Mouse (Mus musculus) midbrain, embryonic 15.5 days (tissue): Measurements from ENCODE around the gene Kpna6. TPM values are rescaled to one million over a fixed set of nuclear protein-coding genes. Genes with fewer than 3 reads are reported as not detected.

Experiments used
- ATAC-seq: fragments of 200-750 bp; cut with Nextera tagmentation; replicated peaks from 2 replicates; pipeline ENCODE4 v1.8.0; 2017; ENCODE audit warnings: moderate TSS enrichment
- H3K27ac ChIP-seq: fragments of 300-500 bp; sonication (generic); 2 replicates; pipeline ENCODE4 v1.5.1; 2015; ENCODE audit warnings: mild to moderate bottlenecking, inconsistent platforms
- H3K27me3 ChIP-seq: fragments of 300-500 bp; sonication (generic); replicated peaks from 2 replicates; pipeline ENCODE4 v1.6.1; 2015; ENCODE audit warnings: inconsistent platforms
- H3K36me3 ChIP-seq: fragments of 300-500 bp; sonication (generic); replicated peaks from 2 replicates; pipeline ENCODE4 v1.6.1; 2015; ENCODE audit warnings: inconsistent platforms
- H3K4me1 ChIP-seq: fragments of 300-500 bp; sonication (generic); 2 replicates; pipeline ENCODE4 v1.6.1; 2015; ENCODE audit warnings: inconsistent platforms
- H3K4me2 ChIP-seq: fragments of 300-500 bp; sonication (generic); 2 replicates; pipeline ENCODE4 v1.6.1; 2015; ENCODE audit warnings: inconsistent platforms, mild to moderate bottlenecking, moderate library complexity
- H3K4me3 ChIP-seq: fragments of 300-500 bp; sonication (generic); 2 replicates; pipeline ENCODE4 v1.5.1; 2015; ENCODE audit warnings: mild to moderate bottlenecking, inconsistent platforms
- H3K9ac ChIP-seq: fragments of 300-500 bp; sonication (generic); 2 replicates; pipeline ENCODE4 v1.6.1; 2015; ENCODE audit warnings: mild to moderate bottlenecking, inconsistent platforms
- H3K9me3 ChIP-seq: fragments of 300-500 bp; sonication (generic); 2 replicates; pipeline ENCODE4 v1.6.1; 2016; ENCODE audit warnings: inconsistent platforms
- WGBS: fragments of 180-500 bp; shearing (Covaris S2); methylation state at CpG from one replicate; pipeline ENCODE4 v1.1.7; 2015; ENCODE audit warnings: mixed read lengths; 5-methylcytosine and 5-hydroxymethylcytosine counted together
- polyA plus RNA-seq: library from polyadenylated mRNA; unstranded; fragments of >200 nt; fragmentation: Nextera tagmentation; extraction: Ambion mirVana; gene quantifications from 2 replicates; pipeline ENCODE4 v1.2.1, GENCODE M21; 2015

Gene Kpna6
- polyA plus RNA-seq, 1 experiment from 2014 or later: 19.5 TPM

- peak within 1 kb of the TSS; percentile 97 for H3K27ac ChIP-seq
- H3K9ac ChIP-seq: peak within 1 kb of the TSS; percentile 65
- peak within 1 kb of the TSS; percentile 95 for H3K4me2 ChIP-seq
- under 1% methylated on average over 50 of the region's 60 CpGs for WGBS
- no peaks in the 10 kb centered on the region for H3K9me3 ChIP-seq
- H3K4me1 ChIP-seq: peaks cover 26% of the 10 kb centered on the region
- no peaks in the 10 kb centered on the region for H3K27me3 ChIP-seq
- H3K36me3 ChIP-seq: peaks cover 21% of the 10 kb centered on the region; the same call in 1 of the 2 replicates
- peak; percentile 97 for ATAC-seq
- peak within 1 kb of the TSS; percentile 74 for H3K4me3 ChIP-seq
Measured at GRCm38 (mm10) chr4:129640638-129641467, 31.7 kb downstream of the Kpna6 start, which contains the start of gene Txlna. TSS of gene Txlna (minus strand) at chr4:129641065.

- Histone ChIP-seq H3K4me3 (peak overlapping the region; percentile 74), H3K4me2 (peak overlapping the region; percentile 95), H3K9me3 (no peaks in the 10 kb centered on the region), H3K9ac (peak overlapping the region; percentile 65), H3K36me3 (peaks cover 16% of the 10 kb centered on the region; the same call in 1 of the 2 replicates), H3K4me1 (peaks cover 26% of the 10 kb centered on the region), H3K27ac (peak overlapping the region; percentile 97), H3K27me3 (no peaks in the 10 kb centered on the region)
- no peak for ATAC-seq
- 4% methylated on average over 17 of the region's 17 CpGs for WGBS
Measured at GRCm38 (mm10) chr4:129640101-129640637, 32.4 kb downstream of the Kpna6 start.

GRCm38 (mm10) chr4:129639221-129639620 is 33.3 kb downstream of the Kpna6 start:
- H3K4me1 ChIP-seq: peaks cover 26% of the 10 kb centered on the region
- no peak overlapping the region for H3K27ac ChIP-seq
- peak overlapping the region; percentile 65; the same call in 1 of the 2 replicates for H3K9ac ChIP-seq
- ATAC-seq: no peak
- H3K4me3 ChIP-seq: peak overlapping the region; percentile 74; the same call in 1 of the 2 replicates
- H3K4me2 ChIP-seq: peak overlapping the region; percentile 95
- H3K36me3 ChIP-seq: peaks cover 23% of the 10 kb centered on the region; the same call in 1 of the 2 replicates
- no peaks in the 10 kb centered on the region for H3K27me3 ChIP-seq
- H3K9me3 ChIP-seq: no peaks in the 10 kb centered on the region
- 86% methylated on average over 15 of the region's 15 CpGs for WGBS

GRCm38 (mm10) chr4:129633852-129634251 is 38.7 kb downstream of the Kpna6 start:
- 97% methylated on average over 6 of the region's 6 CpGs for WGBS
- H3K4me3 ChIP-seq: no peak overlapping the region
- H3K36me3 ChIP-seq: peaks cover 72% of the 10 kb centered on the region
- no peak overlapping the region for H3K27ac ChIP-seq
- H3K4me2 ChIP-seq: no peak overlapping the region
- H3K9me3 ChIP-seq: no peaks in the 10 kb centered on the region
- peaks cover 14% of the 10 kb centered on the region for H3K4me1 ChIP-seq
- no peaks in the 10 kb centered on the region for H3K27me3 ChIP-seq
- no peak overlapping the region for H3K9ac ChIP-seq
- ATAC-seq: no peak

GRCm38 (mm10) chr4:129631867-129632266 is 40.7 kb downstream of the Kpna6 start:
- Histone ChIP-seq H3K27ac (no peak overlapping the region), H3K9ac (no peak overlapping the region), H3K4me3 (no peak overlapping the region), H3K4me2 (no peak overlapping the region), H3K9me3 (no peaks in the 10 kb centered on the region), H3K27me3 (no peaks in the 10 kb centered on the region), H3K4me1 (peaks cover 4% of the 10 kb centered on the region; the same call in 1 of the 2 replicates), H3K36me3 (peaks cover 87% of the 10 kb centered on the region)
- ATAC-seq: no peak
- WGBS: 96% methylated on average over 12 of the region's 12 CpGs

- no peak overlapping the region for H3K27ac ChIP-seq
- no peaks in the 10 kb centered on the region for H3K27me3 ChIP-seq
- 81% methylated on average over 4 of the region's 4 CpGs for WGBS
- H3K36me3 ChIP-seq: peaks cover 82% of the 10 kb centered on the region
- H3K4me2 ChIP-seq: no peak overlapping the region
- peaks cover 6% of the 10 kb centered on the region for H3K4me1 ChIP-seq
- no peak overlapping the region for H3K4me3 ChIP-seq
- no peak overlapping the region for H3K9ac ChIP-seq
- no peaks in the 10 kb centered on the region for H3K9me3 ChIP-seq
- no peak for ATAC-seq
Measured at GRCm38 (mm10) chr4:129630944-129631343, 41.6 kb downstream of the Kpna6 start.

GRCm38 (mm10) chr4:129626035-129626434 is 46.5 kb downstream of the Kpna6 start:
- ATAC-seq: no peak
- Histone ChIP-seq H3K27me3 (no peaks in the 10 kb centered on the region), H3K4me2 (no peak overlapping the region), H3K27ac (peak overlapping the region; percentile 91), H3K36me3 (peaks cover 44% of the 10 kb centered on the region), H3K9ac (no peak overlapping the region), H3K4me1 (peaks cover 42% of the 10 kb centered on the region), H3K4me3 (no peak overlapping the region), H3K9me3 (no peaks in the 10 kb centered on the region)
- WGBS: 80% methylated on average over 6 of the region's 6 CpGs

GRCm38 (mm10) chr4:129625496-129625895 is 47.1 kb downstream of the Kpna6 start:
- no peak overlapping the region for H3K9ac ChIP-seq
- 43% methylated on average over 4 of the region's 4 CpGs for WGBS

GRCm38 (mm10) chr4:129625029-129625370 is 47.6 kb downstream of the Kpna6 start:
- Histone ChIP-seq H3K36me3 (peaks cover 33% of the 10 kb centered on the region), H3K9me3 (no peaks in the 10 kb centered on the region), H3K4me3 (peak overlapping the region; percentile 54), H3K27ac (peak overlapping the region; percentile 91), H3K27me3 (no peaks in the 10 kb centered on the region), H3K4me2 (peak overlapping the region; percentile 82), H3K9ac (peak overlapping the region; percentile 70), H3K4me1 (peaks cover 49% of the 10 kb centered on the region)
- WGBS: 2% methylated on average over 6 of the region's 6 CpGs
- peak; percentile 49 for ATAC-seq

More at GRCm38 (mm10) chr4:129625496-129625895, 47.1 kb downstream of the Kpna6 start:
- Histone ChIP-seq H3K9me3 (no peaks in the 10 kb centered on the region), H3K27me3 (no peaks in the 10 kb centered on the region), H3K4me3 (peak overlapping the region; percentile 54), H3K4me1 (peaks cover 48% of the 10 kb centered on the region), H3K4me2 (peak overlapping the region; percentile 82), H3K36me3 (peaks cover 38% of the 10 kb centered on the region), H3K27ac (peak overlapping the region; percentile 91)
- ATAC-seq: no peak

GRCm38 (mm10) chr4:129624281-129625028 is 48.1 kb downstream of the Kpna6 start:
- Histone ChIP-seq H3K4me3 (peak overlapping the region; percentile 54), H3K9me3 (no peaks in the 10 kb centered on the region), H3K27ac (peak overlapping the region; percentile 91), H3K36me3 (peaks cover 29% of the 10 kb centered on the region), H3K9ac (peak overlapping the region; percentile 70), H3K27me3 (no peaks in the 10 kb centered on the region), H3K4me1 (peaks cover 49% of the 10 kb centered on the region), H3K4me2 (peak overlapping the region; percentile 82)
- WGBS: 0% methylated on average over 18 of the region's 18 CpGs
- ATAC-seq: peak; percentile 96

GRCm38 (mm10) chr4:129623681-129624091 is 48.9 kb downstream of the Kpna6 start, which contains the start of gene Ccdc28b:
TSS of gene Ccdc28b (minus strand) at chr4:129623947.
- Histone ChIP-seq H3K27me3 (no peaks in the 10 kb centered on the region), H3K4me1 (peaks cover 53% of the 10 kb centered on the region), H3K36me3 (peaks cover 22% of the 10 kb centered on the region), H3K4me2 (peak within 1 kb of the TSS; percentile 82), H3K27ac (peak within 1 kb of the TSS; percentile 91), H3K4me3 (peak within 1 kb of the TSS; percentile 54), H3K9me3 (no peaks in the 10 kb centered on the region), H3K9ac (peak within 1 kb of the TSS; percentile 70)
- WGBS: 2% methylated on average over 10 of the region's 10 CpGs
- ATAC-seq: peak; percentile 55
